Mouse (Mus musculus): ENCODE measurements around the gene Wfdc21. TPM values are rescaled to one million over a fixed set of nuclear protein-coding genes. Genes with fewer than 3 reads are reported as not detected.

The Wfdc21 gene
- polyA plus RNA-seq, 1 experiment: not detected

DNA sequence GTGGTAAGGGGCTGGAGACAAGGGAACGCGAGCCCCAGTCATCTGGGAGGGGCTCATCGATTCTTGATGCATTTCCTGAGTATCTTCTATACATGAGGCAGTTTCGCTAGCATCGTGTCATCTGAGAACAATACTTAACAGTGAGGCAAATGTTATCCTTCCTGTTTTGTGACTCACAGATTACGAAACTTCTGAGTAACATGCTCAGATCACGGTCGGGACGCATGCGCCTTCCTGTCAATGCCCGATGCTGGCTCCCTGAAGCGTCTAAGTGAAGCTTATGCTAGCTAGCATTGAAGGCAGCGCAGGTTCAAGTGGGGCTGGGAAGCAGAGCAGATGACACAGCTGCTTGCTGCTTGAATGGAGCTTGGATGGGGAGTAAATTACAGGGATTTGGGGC lies 42.5 kb downstream of the Wfdc21 start:
- Histone ChIP-seq H3K4me3 (ENCODE audit: insufficient read depth, low read depth, low read length) (no peak overlapping the region), H3K27ac (ENCODE audit: insufficient read depth, low read depth, low read length) (no peak overlapping the region), H3K4me1 (ENCODE audit: control insufficient read depth, insufficient read depth, low read length) (no peaks in the 10 kb centered on the region)
- TF ChIP-seq POLR2A (IDR thresholded peaks at IDR 0.05; ENCODE audit: insufficient read depth, low read depth, low read length) (no peak), CTCF (IDR thresholded peaks at IDR 0.05; ENCODE audit: insufficient read depth, low read depth, low read length) (no peak)
- 57% methylated on average over 13 of the region's 13 CpGs for WGBS

- TF ChIP-seq CTCF (IDR thresholded peaks at IDR 0.05; ENCODE audit: insufficient read depth, low read depth, low read length) (no peak), POLR2A (IDR thresholded peaks at IDR 0.05; ENCODE audit: insufficient read depth, low read depth, low read length) (no peak)
- Histone ChIP-seq H3K27ac (ENCODE audit: insufficient read depth, low read depth, low read length) (no peak overlapping the region), H3K4me3 (ENCODE audit: insufficient read depth, low read depth, low read length) (no peak overlapping the region), H3K4me1 (ENCODE audit: control insufficient read depth, insufficient read depth, low read length) (0 out of 2 replicates have a peak, but pooled peaks cover under 1% of the 10 kb centered on the region)
- WGBS: 81% methylated on average over 4 of the region's 4 CpGs
Observed at GRCm38 (mm10) chr11:83791133-83791532, 44.4 kb downstream of the Wfdc21 start.

- Histone ChIP-seq H3K27ac (ENCODE audit: insufficient read depth, low read depth, low read length) (no peak overlapping the region), H3K4me1 (ENCODE audit: control insufficient read depth, insufficient read depth, low read length) (0 out of 2 replicates have a peak, but pooled peaks cover 2% of the 10 kb centered on the region), H3K4me3 (ENCODE audit: insufficient read depth, low read depth, low read length) (no peak overlapping the region)
- TF ChIP-seq POLR2A (IDR thresholded peaks at IDR 0.05; ENCODE audit: insufficient read depth, low read depth, low read length) (no peak), CTCF (IDR thresholded peaks at IDR 0.05; ENCODE audit: insufficient read depth, low read depth, low read length) (no peak)
- 86% methylated on average over 12 of the region's 12 CpGs for WGBS
Observed at GRCm38 (mm10) chr11:83792316-83792914, 45.7 kb downstream of the Wfdc21 start.

DNA sequence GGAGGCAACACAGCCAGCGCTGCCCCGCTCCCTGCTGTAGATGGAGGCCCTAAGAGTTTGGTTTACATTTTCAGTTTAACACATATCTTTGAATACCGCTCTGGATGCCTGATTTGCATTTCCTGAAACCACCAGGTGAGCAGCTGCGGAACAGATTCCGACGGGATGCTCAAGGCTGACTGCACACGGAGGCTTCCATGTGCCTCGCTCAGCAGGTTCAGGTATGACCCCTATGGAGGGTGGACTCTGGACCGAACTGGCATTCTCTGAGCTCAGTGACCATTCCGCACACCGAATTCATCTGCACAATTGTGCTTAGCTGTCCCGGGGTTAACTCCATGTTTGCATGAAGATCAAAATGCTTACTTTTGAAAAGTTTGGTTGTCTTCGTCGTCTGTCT lies 46.5 kb downstream of the Wfdc21 start:
- WGBS: 88% methylated on average over 14 of the region's 14 CpGs
- no peak for TF ChIP-seq CTCF (IDR thresholded peaks at IDR 0.05; ENCODE audit: insufficient read depth, low read depth, low read length)
- no peak overlapping the region for H3K4me3 ChIP-seq (ENCODE audit: insufficient read depth, low read depth, low read length)
- no peak overlapping the region for H3K27ac ChIP-seq (ENCODE audit: insufficient read depth, low read depth, low read length)
- H3K4me1 ChIP-seq (ENCODE audit: control insufficient read depth, insufficient read depth, low read length): 0 out of 2 replicates have a peak, but pooled peaks cover 2% of the 10 kb centered on the region

DNA sequence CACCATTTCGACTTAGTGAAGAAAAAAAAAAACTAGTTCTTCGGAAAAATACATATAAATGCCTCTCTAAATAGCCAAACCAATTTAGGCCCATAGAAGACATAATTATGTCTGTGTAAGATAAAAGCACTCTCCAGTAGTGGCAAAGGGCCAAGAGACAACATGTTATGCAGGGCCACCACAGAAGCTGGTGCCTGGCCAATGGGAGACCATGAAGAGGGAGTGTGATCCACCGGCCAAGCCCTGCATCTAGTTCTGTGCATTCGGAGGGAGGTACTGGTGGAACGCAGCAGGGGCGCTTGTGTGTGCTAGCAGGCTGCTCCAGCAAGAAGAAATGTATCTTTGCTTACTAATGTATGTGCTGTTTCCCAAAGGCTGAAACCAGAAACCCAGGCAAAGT lies 49.4 kb downstream of the Wfdc21 start:
- 33% methylated on average over 6 of the region's 6 CpGs for WGBS
- no peak overlapping the region for H3K27ac ChIP-seq (ENCODE audit: insufficient read depth, low read depth, low read length)
- H3K4me1 ChIP-seq (ENCODE audit: control insufficient read depth, insufficient read depth, low read length): 0 out of 2 replicates have a peak, but pooled peaks cover 2% of the 10 kb centered on the region
- H3K4me3 ChIP-seq (ENCODE audit: insufficient read depth, low read depth, low read length): no peak overlapping the region
- TF ChIP-seq CTCF (IDR thresholded peaks at IDR 0.05; ENCODE audit: insufficient read depth, low read depth, low read length) (no peak), POLR2A (IDR thresholded peaks at IDR 0.05; ENCODE audit: insufficient read depth, low read depth, low read length) (no peak)

DNA sequence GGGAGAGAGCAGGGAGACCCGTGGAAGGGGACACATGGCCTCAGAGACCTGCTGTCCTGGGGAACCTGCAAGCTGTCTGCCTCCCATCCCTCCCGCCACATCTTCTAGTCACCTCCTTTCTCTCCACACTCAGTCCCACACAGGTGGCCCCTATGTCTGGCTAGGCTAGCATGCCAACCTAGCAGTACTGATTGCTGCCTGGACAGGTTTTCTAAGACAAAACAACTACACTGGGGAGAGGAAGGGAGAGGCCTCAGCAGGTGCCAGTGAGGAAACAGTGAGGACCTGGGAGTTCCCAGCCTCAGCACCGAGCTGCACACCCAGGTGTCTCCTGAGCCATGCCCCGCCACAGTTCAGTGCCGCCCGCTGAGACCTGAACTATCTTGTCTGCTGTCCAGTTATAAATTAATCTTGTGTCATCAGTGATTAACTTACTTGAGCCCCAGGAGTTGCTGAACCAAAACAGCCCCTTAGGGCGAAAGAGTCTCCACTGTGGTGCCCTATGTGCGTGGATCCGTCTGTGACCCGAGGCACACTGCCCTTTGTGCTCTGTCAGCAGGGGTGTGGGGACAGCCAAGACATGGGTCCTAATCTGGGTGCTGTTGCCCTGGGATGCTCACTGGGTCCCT lies 50.4 kb downstream of the Wfdc21 start:
- WGBS: 93% methylated on average over 10 of the region's 10 CpGs
- TF ChIP-seq CTCF (IDR thresholded peaks at IDR 0.05; ENCODE audit: insufficient read depth, low read depth, low read length): no peak
- no peak for TF ChIP-seq POLR2A (IDR thresholded peaks at IDR 0.05; ENCODE audit: insufficient read depth, low read depth, low read length)
- Histone ChIP-seq H3K27ac (ENCODE audit: insufficient read depth, low read depth, low read length) (no peak overlapping the region), H3K4me1 (ENCODE audit: control insufficient read depth, insufficient read depth, low read length) (0 out of 2 replicates have a peak, but pooled peaks cover 2% of the 10 kb centered on the region), H3K4me3 (ENCODE audit: insufficient read depth, low read depth, low read length) (no peak overlapping the region)

GRCm38 (mm10) chr11:83799871-83800430 lies 53.2 kb downstream of the Wfdc21 start:
- Histone ChIP-seq H3K4me3 (ENCODE audit: insufficient read depth, low read depth, low read length) (no peak overlapping the region), H3K4me1 (ENCODE audit: control insufficient read depth, insufficient read depth, low read length) (0 out of 2 replicates have a peak, but pooled peaks cover 2% of the 10 kb centered on the region), H3K27ac (ENCODE audit: insufficient read depth, low read depth, low read length) (no peak overlapping the region)
- TF ChIP-seq POLR2A (IDR thresholded peaks at IDR 0.05; ENCODE audit: insufficient read depth, low read depth, low read length) (no peak), CTCF (IDR thresholded peaks at IDR 0.05; ENCODE audit: insufficient read depth, low read depth, low read length) (no peak)
- WGBS: 68% methylated on average over 12 of the region's 12 CpGs

DNA sequence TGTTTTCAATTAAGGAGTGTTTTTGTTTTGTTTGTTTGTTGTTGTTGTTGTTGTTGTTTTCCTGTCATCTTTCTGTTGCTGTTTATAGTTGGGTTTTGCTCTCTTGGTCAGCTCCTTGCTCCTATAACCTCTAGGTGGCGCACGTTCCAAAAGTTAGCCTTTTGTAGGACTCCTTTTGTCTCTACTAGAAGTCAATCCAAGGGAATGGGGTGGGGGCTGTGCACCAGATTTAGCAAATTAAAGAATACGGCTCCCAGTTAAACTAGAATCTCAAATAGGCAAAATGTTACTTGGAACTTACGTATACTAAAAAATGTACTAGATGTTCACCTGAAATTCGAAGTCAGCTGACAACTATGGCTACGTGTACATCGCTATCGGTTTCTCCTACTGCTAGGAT lies 55.4 kb downstream of the Wfdc21 start:
- TF ChIP-seq CTCF (IDR thresholded peaks at IDR 0.05; ENCODE audit: insufficient read depth, low read depth, low read length): no peak
- no peak for TF ChIP-seq POLR2A (IDR thresholded peaks at IDR 0.05; ENCODE audit: insufficient read depth, low read depth, low read length)
- Histone ChIP-seq H3K4me3 (ENCODE audit: insufficient read depth, low read depth, low read length) (no peak overlapping the region), H3K4me1 (ENCODE audit: control insufficient read depth, insufficient read depth, low read length) (no peaks in the 10 kb centered on the region), H3K27ac (ENCODE audit: insufficient read depth, low read depth, low read length) (no peak overlapping the region)
- 69% methylated on average over 8 of the region's 8 CpGs for WGBS

Other genes with a start within 250 kb of the Wfdc21 start
- not detected in 2 replicates for gene Heatr9, start 224.8 kb upstream of the Wfdc21 start, polyA plus RNA-seq (2012; ENCODE audit: insufficient read depth, insufficient read length, low replicate concordance, missing spikeins)
- not detected in 2 replicates for gene Ccl5, start 216.4 kb upstream of the Wfdc21 start, polyA plus RNA-seq (2012; ENCODE audit: insufficient read depth, insufficient read length, low replicate concordance, missing spikeins)
- gene Ccl9, start 168.3 kb upstream of the Wfdc21 start, polyA plus RNA-seq (2012; ENCODE audit: insufficient read depth, insufficient read length, low replicate concordance, missing spikeins): not detected in 2 replicates
- not detected in 2 replicates for gene Ccl6, start 153.9 kb upstream of the Wfdc21 start, polyA plus RNA-seq (2012; ENCODE audit: insufficient read depth, insufficient read length, low replicate concordance, missing spikeins)
- not detected in 2 replicates for gene Rpl9-ps1, start 101.3 kb upstream of the Wfdc21 start, polyA plus RNA-seq (2012; ENCODE audit: insufficient read depth, insufficient read length, low replicate concordance, missing spikeins)
- gene Ccl3, start 97.6 kb upstream of the Wfdc21 start, polyA plus RNA-seq (2012; ENCODE audit: insufficient read depth, insufficient read length, low replicate concordance, missing spikeins): not detected in 2 replicates
- gene Ccl4, start 84.4 kb upstream of the Wfdc21 start, polyA plus RNA-seq (2012; ENCODE audit: insufficient read depth, insufficient read length, low replicate concordance, missing spikeins): not detected in 2 replicates
- not detected in 2 replicates for gene Wfdc17, start 42.9 kb upstream of the Wfdc21 start, polyA plus RNA-seq (2012; ENCODE audit: insufficient read depth, insufficient read length, low replicate concordance, missing spikeins)
- not detected in 2 replicates for gene Wfdc18, start 37.9 kb upstream of the Wfdc21 start, polyA plus RNA-seq (2012; ENCODE audit: insufficient read depth, insufficient read length, low replicate concordance, missing spikeins)
- not detected in 2 replicates for gene Heatr6, start 6.8 kb downstream of the Wfdc21 start, polyA plus RNA-seq (2012; ENCODE audit: insufficient read depth, insufficient read length, low replicate concordance, missing spikeins)
- gene Hnf1b, start 103.1 kb downstream of the Wfdc21 start, polyA plus RNA-seq (2012; ENCODE audit: insufficient read depth, insufficient read length, low replicate concordance, missing spikeins): not detected in 2 replicates
- not detected in 2 replicates for gene Ddx52, start 195.1 kb downstream of the Wfdc21 start, polyA plus RNA-seq (2012; ENCODE audit: insufficient read depth, insufficient read length, low replicate concordance, missing spikeins)
- not detected in 2 replicates for gene Synrg, start 217.5 kb downstream of the Wfdc21 start, polyA plus RNA-seq (2012; ENCODE audit: insufficient read depth, insufficient read length, low replicate concordance, missing spikeins)

Measured in olfactory bulb, adult 2 months (tissue).